Mouse (Mus musculus): ENCODE data around the gene Aggf1. TPM values are rescaled to one million over a fixed set of nuclear protein-coding genes. Genes with fewer than 3 reads are reported as not detected.

The Aggf1 gene
- polyA plus RNA-seq (2012; rRNA removed), result 8.7 and 15.6 TPM in 2 replicates

DNA sequence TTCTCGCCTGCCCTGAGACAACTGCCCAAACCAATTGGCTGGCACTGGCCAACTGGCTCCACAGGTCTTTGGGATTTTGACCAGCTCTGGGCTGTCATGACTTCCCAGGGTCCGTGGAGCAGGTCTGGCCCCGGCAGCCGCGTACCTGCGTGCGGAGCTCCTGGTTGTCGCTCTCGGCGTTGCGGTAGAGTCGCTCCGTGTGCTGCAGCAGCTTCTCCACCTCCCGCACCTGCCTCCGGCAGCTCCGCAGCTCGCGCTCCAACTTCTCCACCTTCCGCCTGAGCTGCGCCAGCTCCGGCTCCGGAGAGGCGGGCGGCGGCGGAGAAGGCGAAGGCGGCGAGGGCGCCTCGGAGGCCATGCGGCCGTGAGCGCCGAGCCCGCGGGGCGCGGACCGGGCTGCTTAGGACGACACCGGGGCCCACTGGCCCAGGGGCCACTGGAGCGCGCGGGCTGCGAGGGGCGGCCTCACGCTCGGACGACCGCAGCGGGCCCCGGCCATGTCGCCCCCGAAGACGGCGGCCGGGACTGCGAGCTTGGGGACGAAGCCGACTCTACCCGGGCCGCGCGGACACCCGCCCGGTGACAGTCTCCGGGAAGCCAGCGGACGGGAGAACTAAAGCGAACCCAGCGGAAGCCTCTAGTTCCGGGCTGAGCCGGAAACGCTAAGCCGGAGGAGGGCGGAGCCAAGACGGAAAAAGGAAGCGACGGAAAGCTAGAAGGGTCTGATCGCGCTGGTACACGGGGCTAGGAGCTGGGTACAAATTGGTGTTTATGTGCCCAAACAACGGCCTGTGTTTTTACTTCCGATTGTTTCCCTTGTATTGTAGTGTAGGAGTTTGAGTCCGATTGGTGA, at the start of gene Aggf1:
TSS of gene Aggf1 (minus strand) at position 652 of the 853 bp plus-strand sequence.
- peak within 1 kb of the TSS; percentile 98 for H3K4me3 ChIP-seq (ENCODE audit: low read depth, low read length)
- peak within 1 kb of the TSS; percentile 73 for H3K27ac ChIP-seq (ENCODE audit: insufficient read depth, low read depth, low read length)
- WGBS, result under 1% methylated on average over 86 of the region's 86 CpGs
- TF ChIP-seq POLR2A (IDR thresholded peaks at IDR 0.05; ENCODE audit: low read depth, low read length), result peak; percentile 73
- TF ChIP-seq CTCF (IDR thresholded peaks at IDR 0.05; ENCODE audit: extremely low read depth, insufficient read length, insufficient replicate concordance, low read depth, low read length), result no peak
- H3K27me3 ChIP-seq (ENCODE audit: control insufficient read depth, insufficient read depth, low read length), result no peaks in the 10 kb centered on the region
- peaks cover 9% of the 10 kb centered on the region; the same call in 1 of the 2 replicates for H3K4me1 ChIP-seq (ENCODE audit: control insufficient read depth, insufficient read depth, insufficient read length, low read length)
- peaks cover 14% of the 10 kb centered on the region for H3K36me3 ChIP-seq (ENCODE audit: control insufficient read depth, insufficient read depth, low read length)

DNA sequence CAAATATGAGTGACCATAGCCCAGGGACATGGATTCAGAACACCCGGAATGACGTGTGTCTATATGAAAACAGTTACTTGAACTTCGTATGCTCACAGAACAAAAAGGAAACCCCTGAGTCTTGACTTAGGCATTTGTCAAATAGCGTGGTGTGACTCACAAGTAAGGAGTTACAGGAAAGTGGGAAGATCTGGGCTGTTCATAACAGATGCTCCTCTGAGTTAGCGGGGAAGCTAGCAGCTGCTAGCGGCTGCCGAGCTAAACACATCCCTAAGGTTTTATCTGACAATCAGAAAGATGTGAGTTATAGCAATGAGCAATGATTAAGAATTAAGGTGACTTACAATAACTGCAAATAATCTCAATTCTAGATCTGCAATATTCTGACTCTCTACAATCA, 49.8 kb upstream of the Aggf1 start:
- H3K36me3 ChIP-seq (ENCODE audit: control insufficient read depth, insufficient read depth, low read length), result no peaks in the 10 kb centered on the region
- H3K27me3 ChIP-seq (ENCODE audit: control insufficient read depth, insufficient read depth, low read length), result no peaks in the 10 kb centered on the region
- TF ChIP-seq POLR2A (IDR thresholded peaks at IDR 0.05; ENCODE audit: low read depth, low read length) (no peak), CTCF (IDR thresholded peaks at IDR 0.05; ENCODE audit: extremely low read depth, insufficient read length, insufficient replicate concordance, low read depth, low read length) (no peak)

DNA sequence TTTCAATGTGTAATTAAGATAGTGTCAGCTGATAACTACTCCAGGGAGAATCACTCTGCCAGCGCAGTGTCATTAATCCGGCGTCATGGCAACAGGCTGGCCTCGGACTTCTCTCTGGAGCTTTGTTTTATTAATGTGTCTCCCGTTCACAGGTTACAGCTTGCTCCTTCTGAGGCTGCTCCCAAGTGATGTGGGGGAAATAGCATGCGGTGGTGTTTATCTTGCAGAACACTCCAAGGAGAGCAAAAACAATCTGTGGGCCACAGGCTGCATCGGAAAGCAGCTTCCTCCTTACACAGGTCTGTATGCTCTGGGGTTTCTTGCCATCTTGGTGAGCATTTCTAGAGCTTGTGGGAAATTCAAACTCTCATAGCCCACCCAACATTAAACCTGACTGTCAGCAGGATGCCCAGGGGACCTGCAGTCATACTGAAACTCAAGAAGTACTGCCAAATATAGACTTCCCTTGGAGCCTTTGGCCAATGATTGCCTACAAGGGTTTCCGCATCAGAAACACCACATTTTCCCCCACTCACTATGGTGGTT, 44.1 kb upstream of the Aggf1 start:
- TF ChIP-seq CTCF (IDR thresholded peaks at IDR 0.05; ENCODE audit: extremely low read depth, insufficient read length, insufficient replicate concordance, low read depth, low read length), result no peak
- no peak for TF ChIP-seq POLR2A (IDR thresholded peaks at IDR 0.05; ENCODE audit: low read depth, low read length)
- Histone ChIP-seq H3K27ac (ENCODE audit: insufficient read depth, low read depth, low read length) (no peak overlapping the region), H3K36me3 (ENCODE audit: control insufficient read depth, insufficient read depth, low read length) (no peaks in the 10 kb centered on the region), H3K27me3 (ENCODE audit: control insufficient read depth, insufficient read depth, low read length) (no peaks in the 10 kb centered on the region), H3K4me3 (ENCODE audit: low read depth, low read length) (no peak overlapping the region), H3K4me1 (ENCODE audit: control insufficient read depth, insufficient read depth, insufficient read length, low read length) (no peaks in the 10 kb centered on the region)
- WGBS, result 17% methylated on average over 8 of the region's 8 CpGs

More for the DNA sequence above, 49.8 kb upstream of the Aggf1 start:
- H3K4me3 ChIP-seq (ENCODE audit: low read depth, low read length), result no peak overlapping the region
- no peak overlapping the region for H3K27ac ChIP-seq (ENCODE audit: insufficient read depth, low read depth, low read length)
- WGBS, result 78% methylated on average over 7 of the region's 7 CpGs
- no peaks in the 10 kb centered on the region for H3K4me1 ChIP-seq (ENCODE audit: control insufficient read depth, insufficient read depth, insufficient read length, low read length)

DNA sequence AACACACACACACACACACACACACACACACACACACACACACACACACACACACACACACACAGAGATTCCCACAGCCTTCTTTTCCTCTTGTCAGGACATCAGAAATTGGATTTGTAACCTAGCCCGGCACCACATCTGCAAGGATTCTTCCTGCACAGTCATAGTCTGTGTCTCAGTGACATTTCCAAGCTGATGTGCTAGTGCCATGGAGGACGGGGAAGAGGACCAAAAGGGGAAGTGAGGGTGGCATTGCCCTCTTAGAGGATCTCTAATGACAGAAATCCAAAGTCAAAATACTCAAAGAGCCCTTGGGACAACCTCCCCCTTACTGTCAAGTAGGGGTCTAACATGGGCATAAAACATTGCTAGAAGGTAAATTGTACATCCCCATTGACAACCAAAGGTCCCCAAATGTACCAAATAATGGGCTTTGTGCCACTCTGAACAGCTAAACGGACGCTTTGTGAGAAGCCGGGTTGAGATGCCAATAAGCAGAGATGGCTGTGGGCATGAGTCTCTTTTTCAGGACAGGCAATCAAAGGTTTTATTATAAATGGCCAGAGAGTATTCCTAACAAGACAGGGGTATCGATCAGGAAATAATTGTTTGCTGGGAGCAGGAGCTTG, 43.5 kb upstream of the Aggf1 start:
- WGBS, result 32% methylated on average over 6 of the region's 6 CpGs
- TF ChIP-seq CTCF (IDR thresholded peaks at IDR 0.05; ENCODE audit: extremely low read depth, insufficient read length, insufficient replicate concordance, low read depth, low read length) (no peak), POLR2A (IDR thresholded peaks at IDR 0.05; ENCODE audit: low read depth, low read length) (no peak)
- no peaks in the 10 kb centered on the region for H3K27me3 ChIP-seq (ENCODE audit: control insufficient read depth, insufficient read depth, low read length)

DNA sequence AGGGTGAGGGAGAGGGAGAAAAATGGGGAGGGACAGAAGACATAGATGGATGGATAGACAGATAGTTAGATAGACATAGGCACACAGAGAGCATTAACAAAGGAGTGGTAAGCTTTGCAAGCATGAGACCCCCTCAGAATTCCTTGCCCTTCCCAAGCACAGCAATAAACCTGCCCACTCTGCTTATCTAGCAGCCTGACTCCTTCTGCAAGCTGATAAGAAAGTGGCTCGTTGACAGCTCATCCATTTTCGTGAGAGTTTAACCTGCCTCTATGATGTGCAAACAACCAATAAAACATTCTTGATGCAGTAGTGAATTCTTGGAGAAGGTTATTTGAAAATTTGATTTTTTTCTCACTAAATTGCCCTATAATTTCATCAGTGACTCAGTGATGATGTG, 37.1 kb upstream of the Aggf1 start:
- Histone ChIP-seq H3K4me1 (ENCODE audit: control insufficient read depth, insufficient read depth, insufficient read length, low read length) (no peaks in the 10 kb centered on the region), H3K4me3 (ENCODE audit: low read depth, low read length) (no peak overlapping the region), H3K27me3 (ENCODE audit: control insufficient read depth, insufficient read depth, low read length) (no peaks in the 10 kb centered on the region), H3K36me3 (ENCODE audit: control insufficient read depth, insufficient read depth, low read length) (no peaks in the 10 kb centered on the region), H3K27ac (ENCODE audit: insufficient read depth, low read depth, low read length) (no peak overlapping the region)
- TF ChIP-seq CTCF (IDR thresholded peaks at IDR 0.05; ENCODE audit: extremely low read depth, insufficient read length, insufficient replicate concordance, low read depth, low read length) (no peak), POLR2A (IDR thresholded peaks at IDR 0.05; ENCODE audit: low read depth, low read length) (no peak)
- 11% methylated on average over 2 of the region's 2 CpGs for WGBS

More for the DNA sequence above, 43.5 kb upstream of the Aggf1 start:
- Histone ChIP-seq H3K4me3 (ENCODE audit: low read depth, low read length) (no peak overlapping the region), H3K36me3 (ENCODE audit: control insufficient read depth, insufficient read depth, low read length) (no peaks in the 10 kb centered on the region), H3K27ac (ENCODE audit: insufficient read depth, low read depth, low read length) (no peak overlapping the region), H3K4me1 (ENCODE audit: control insufficient read depth, insufficient read depth, insufficient read length, low read length) (no peaks in the 10 kb centered on the region)

DNA sequence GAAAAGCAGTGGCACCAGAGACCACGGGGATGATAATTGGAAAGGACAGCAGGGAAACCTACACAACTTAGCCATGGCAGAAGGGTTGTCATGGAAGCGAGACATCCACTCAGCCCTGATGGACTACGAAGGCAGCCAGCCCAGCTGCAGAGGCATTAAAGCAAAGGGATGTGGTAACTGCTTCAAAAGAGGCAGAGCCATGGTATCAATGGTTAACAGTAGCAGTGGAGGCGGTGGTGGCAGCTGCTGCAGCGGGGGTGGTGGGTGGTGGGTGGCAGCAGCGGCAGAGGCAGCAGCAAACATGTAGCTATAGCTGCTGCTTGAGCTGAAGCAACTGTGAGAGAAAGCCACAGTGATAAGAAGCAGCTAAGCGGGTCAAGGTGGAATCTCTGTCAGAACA, 18.1 kb upstream of the Aggf1 start:
- no peak for TF ChIP-seq POLR2A (IDR thresholded peaks at IDR 0.05; ENCODE audit: low read depth, low read length)
- TF ChIP-seq CTCF (IDR thresholded peaks at IDR 0.05; ENCODE audit: extremely low read depth, insufficient read length, insufficient replicate concordance, low read depth, low read length), result no peak
- 91% methylated on average over 7 of the region's 7 CpGs for WGBS
- Histone ChIP-seq H3K27ac (ENCODE audit: insufficient read depth, low read depth, low read length) (no peak overlapping the region), H3K4me3 (ENCODE audit: low read depth, low read length) (no peak overlapping the region), H3K4me1 (ENCODE audit: control insufficient read depth, insufficient read depth, insufficient read length, low read length) (no peaks in the 10 kb centered on the region), H3K36me3 (ENCODE audit: control insufficient read depth, insufficient read depth, low read length) (no peaks in the 10 kb centered on the region), H3K27me3 (ENCODE audit: control insufficient read depth, insufficient read depth, low read length) (no peaks in the 10 kb centered on the region)
